Mouse (Mus musculus): ENCODE data around the gene Gria1.

Gria1 gene

GRCm38 (mm10) chr11:57011024-57011690 lies at the start of gene Gria1:
Gene Gria1, plus strand, starts transcription at chr11:57011387.
- DNase-seq (ENCODE audit: extremely low spot score), result no peak

GRCm38 (mm10) chr11:56961751-56962150 lies 49.4 kb upstream of the Gria1 start:
- no peak for DNase-seq (ENCODE audit: extremely low spot score)

DNA sequence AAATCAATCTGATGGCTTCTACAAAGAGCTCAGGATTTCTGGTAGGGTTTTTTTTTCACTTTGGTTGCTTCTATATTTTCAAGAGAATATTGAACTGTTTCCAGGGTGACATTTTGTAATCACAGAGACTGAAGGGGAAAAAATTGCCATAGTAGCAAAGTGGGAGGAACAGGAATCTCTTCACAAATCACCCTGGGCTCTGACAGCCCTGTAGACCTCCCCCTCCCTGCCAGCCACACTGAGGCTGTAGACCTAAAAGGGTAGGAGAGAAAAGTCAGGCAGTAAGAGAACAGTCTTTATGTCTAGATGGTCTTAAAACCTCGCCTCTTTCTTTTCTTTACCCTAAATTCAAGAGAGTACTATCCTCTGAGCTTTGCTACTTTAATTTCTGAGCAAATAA lies 38.4 kb upstream of the Gria1 start:
- no peak for DNase-seq (ENCODE audit: extremely low spot score)

DNA sequence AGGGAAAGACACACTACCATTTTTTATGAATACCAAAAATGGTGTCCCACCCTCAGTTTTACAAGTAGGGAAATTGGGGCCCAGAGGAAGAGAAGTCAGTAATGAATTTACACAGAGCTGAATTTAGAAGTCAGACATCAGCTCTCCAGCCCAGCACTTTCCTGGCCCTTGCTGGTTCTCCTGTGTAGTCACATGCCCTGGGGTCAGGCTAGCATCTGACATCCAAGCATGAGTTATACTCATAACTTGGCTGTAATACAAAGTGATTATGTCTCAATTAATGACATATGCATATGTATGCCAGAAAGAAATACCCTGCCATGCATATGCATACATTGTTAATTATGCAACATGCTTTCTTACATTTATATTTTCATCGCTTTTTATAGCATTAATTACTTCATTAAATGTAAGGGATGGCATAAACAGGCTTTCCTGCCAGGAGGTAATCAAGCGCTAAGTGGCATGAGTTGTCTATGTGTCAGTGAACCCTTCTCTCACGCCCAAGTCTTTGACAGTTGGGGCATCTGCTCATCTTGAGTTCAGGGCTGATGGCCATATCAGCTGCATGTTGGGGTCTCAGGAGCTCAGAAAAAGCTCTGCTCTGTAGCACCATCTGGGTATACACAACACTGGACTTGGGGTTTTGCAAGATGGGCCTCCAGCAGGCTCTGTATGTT lies 26.7 kb upstream of the Gria1 start:
- DNase-seq (ENCODE audit: extremely low spot score), result no peak

GRCm38 (mm10) chr11:56985457-56985856 lies 25.7 kb upstream of the Gria1 start:
- no peak for DNase-seq (ENCODE audit: extremely low spot score)

DNA sequence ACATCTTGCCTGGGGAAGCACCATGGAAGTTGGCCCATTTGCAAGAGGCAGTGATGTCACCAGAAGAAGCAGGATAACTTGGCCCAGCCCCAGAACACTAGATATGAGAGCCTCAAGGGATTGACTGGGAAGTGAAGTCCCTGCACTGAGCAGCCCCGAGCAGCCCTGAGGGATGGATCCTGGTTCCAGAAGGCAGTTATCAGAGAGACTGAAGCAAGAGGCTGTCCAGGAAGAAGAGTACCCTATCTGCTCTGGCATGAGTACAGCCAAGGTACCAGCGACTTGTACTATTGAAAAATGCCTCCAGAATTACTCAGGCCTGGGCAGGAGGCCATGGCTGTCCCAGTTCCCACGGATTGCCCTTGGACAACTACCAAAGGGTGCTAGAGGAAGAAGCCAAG lies 11.6 kb upstream of the Gria1 start:
- no peak for DNase-seq (ENCODE audit: extremely low spot score)

- no peak for DNase-seq (ENCODE audit: extremely low spot score)
Observed at GRCm38 (mm10) chr11:57004611-57005010, 6.6 kb upstream of the Gria1 start.

DNA sequence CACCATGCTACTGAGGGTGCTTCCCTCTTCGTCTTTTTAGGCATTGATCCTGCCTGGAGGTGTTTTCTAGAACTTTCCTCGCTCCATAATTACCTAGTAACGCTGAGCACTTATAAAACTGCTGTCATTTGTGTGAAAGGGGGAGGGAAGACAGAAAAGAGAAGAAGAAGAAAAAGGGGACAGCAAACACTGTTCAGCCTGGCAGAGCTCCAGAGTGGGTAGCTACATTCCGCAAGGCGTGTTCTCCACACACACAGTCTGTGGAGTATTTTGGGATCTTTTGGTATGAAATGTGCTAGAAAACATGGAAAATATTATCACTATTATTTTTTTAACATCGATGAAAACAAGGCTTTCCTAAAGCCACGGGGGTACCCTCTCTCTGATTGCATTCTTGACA lies 5.8 kb upstream of the Gria1 start:
- DNase-seq (ENCODE audit: extremely low spot score), result no peak

GRCm38 (mm10) chr11:57007790-57008189 lies 3.4 kb upstream of the Gria1 start:
- DNase-seq (ENCODE audit: extremely low spot score), result no peak

DNA sequence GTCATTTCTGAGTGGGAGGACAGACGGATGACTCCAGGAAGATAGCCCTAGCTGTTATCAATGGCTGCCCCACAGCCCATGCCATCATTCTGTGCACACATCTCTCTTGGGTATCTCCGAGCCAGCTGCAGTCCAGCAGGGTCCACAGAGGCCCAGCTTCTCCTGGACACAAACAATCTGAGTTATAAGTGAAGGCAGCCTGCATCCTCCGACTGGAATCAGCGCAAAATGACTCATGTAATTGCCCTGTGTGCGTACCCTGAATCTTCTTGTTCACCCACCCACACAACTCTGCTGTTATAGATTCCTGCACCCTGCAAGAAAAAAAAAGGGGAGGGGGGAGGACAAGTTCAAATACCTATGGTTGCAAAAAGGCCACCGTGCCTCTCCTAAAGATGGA lies 576 bp upstream of the Gria1 start:
- DNase-seq (ENCODE audit: extremely low spot score), result no peak

GRCm38 (mm10) chr11:57011691-57012039 lies 478 bp downstream of the Gria1 start:
- DNase-seq (ENCODE audit: extremely low spot score), result peak; percentile 31

DNA sequence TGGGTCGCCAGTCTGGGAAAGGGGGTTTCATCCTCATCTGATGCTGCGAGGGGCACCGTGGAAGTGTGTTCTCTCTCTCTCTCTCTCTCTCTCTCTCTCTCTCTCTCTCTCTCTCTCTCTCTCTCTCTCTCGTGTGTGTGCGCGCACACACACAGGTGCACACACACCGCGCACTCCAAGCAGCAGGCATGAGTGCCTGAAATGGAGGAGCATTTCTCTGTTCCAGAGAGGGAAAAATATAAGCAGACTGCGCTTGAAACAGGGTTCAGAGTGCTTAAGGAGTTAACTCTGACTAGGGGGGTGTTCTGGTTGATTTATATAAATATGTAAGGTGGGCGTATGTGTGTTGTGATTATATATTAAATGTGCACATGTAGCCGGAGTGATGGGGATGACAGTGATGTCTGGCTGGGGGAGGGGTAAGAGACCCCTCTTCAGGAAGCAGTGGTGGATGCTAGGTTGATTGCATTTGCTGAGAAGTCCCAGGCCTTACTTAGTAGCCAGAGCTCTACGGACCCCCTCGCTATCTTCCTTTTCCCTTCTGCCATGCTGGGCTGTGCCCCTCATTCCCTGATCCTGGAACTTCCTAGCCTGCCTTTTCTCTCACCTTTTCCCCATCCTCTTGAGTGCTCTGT lies 1.2 kb downstream of the Gria1 start:
- no peak for DNase-seq (ENCODE audit: extremely low spot score)

GRCm38 (mm10) chr11:57013464-57014190 lies 2.4 kb downstream of the Gria1 start:
- no peak for DNase-seq (ENCODE audit: extremely low spot score)

DNA sequence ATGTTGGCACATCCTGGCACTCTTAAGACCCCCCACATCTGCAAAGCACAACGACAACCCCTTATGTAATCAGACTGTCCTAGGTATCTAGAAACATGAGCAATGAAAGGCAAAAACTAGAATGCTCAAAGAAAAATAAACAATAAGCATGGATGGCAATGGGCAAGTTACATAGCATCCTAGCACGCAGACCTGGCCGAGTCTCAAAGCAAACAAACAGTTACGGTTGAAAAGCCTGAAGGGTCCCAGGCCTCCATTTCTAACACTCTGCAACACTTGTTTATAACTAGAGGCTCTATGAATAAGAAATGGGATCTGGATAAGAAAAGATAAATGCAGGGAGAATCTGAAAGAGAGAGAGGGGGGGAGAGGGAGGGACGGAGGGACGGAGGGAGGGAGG lies 3.2 kb downstream of the Gria1 start:
- no peak for DNase-seq (ENCODE audit: extremely low spot score)

GRCm38 (mm10) chr11:57018536-57018935 lies 7.3 kb downstream of the Gria1 start:
- no peak for DNase-seq (ENCODE audit: extremely low spot score)

- DNase-seq (ENCODE audit: extremely low spot score), result no peak
Observed at GRCm38 (mm10) chr11:57022400-57022799, 11.2 kb downstream of the Gria1 start.

GRCm38 (mm10) chr11:57030448-57030847 lies 19.3 kb downstream of the Gria1 start:
- no peak for DNase-seq (ENCODE audit: extremely low spot score)

DNA sequence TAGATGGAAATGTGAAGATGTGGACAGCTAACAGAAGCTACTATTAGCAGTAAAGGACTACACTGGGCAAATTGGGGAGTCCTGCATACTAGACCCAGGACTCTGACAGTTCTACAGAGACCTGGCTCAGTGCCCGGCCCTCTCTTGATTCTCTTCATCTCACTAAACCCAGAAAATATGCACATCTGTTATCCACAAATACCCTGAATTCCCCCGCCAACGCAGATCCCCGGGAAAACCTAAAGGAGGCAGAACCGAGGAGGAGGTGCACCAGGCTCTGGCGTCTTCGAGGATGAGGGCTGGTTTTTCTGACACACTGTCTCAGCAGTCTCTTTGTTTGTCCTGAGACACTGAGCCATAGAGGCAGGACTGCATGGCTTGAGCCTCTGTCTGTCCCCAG lies 27.6 kb downstream of the Gria1 start:
- DNase-seq (ENCODE audit: extremely low spot score), result no peak

GRCm38 (mm10) chr11:57039306-57039705 lies 28.1 kb downstream of the Gria1 start:
- no peak for DNase-seq (ENCODE audit: extremely low spot score)

- no peak for DNase-seq (ENCODE audit: extremely low spot score)
Observed at GRCm38 (mm10) chr11:57042057-57042456, 30.9 kb downstream of the Gria1 start.

GRCm38 (mm10) chr11:57044146-57044545 lies 33.0 kb downstream of the Gria1 start:
- no peak for DNase-seq (ENCODE audit: extremely low spot score)

Measured in embryo, embryonic 9.5 days (tissue).